Mouse (Mus musculus) right cerebral cortex, postnatal 25 days (tissue): ENCODE measurements at regions not wholly inside any gene's neighbourhood (a gene's known extent, or its start where the extent isn't known, plus 50 kb on each side); places are given as distances from the start of the nearest gene placed in this dataset.

Experiments
- DNase-seq: peaks from one replicate; pipeline ENCODE4 v3.0.0; 2022

- no peak for DNase-seq
Observed at GRCm38 (mm10) chr1:128951436-128951835, 321.7 kb upstream of the Thsd7b start.

- no peak for DNase-seq
Observed at GRCm38 (mm10) chr1:128950512-128950911, 322.6 kb upstream of the Thsd7b start.

- no peak for DNase-seq
Observed at GRCm38 (mm10) chr1:128914811-128915210, 322.7 kb upstream of the Cxcr4 start.

- no peak for DNase-seq
Observed at GRCm38 (mm10) chr1:128912532-128912931, 320.4 kb upstream of the Cxcr4 start.

GRCm38 (mm10) chr1:128907566-128907965, 315.5 kb upstream of the Cxcr4 start:
- no peak for DNase-seq

- no peak for DNase-seq
Observed at GRCm38 (mm10) chr1:128898025-128898424, 305.9 kb upstream of the Cxcr4 start.

GRCm38 (mm10) chr1:128894546-128894945, 302.5 kb upstream of the Cxcr4 start:
- no peak for DNase-seq

GRCm38 (mm10) chr1:128878291-128878690, 286.2 kb upstream of the Cxcr4 start:
- peak; percentile 18 for DNase-seq

- peak; percentile 38 for DNase-seq
Observed at GRCm38 (mm10) chr1:128875289-128875688, 283.2 kb upstream of the Cxcr4 start.

- no peak for DNase-seq
Observed at GRCm38 (mm10) chr1:128874190-128874589, 282.1 kb upstream of the Cxcr4 start.

- no peak for DNase-seq
Observed at GRCm38 (mm10) chr1:128868761-128869160, 276.7 kb upstream of the Cxcr4 start.

GRCm38 (mm10) chr1:128860537-128860936, 268.4 kb upstream of the Cxcr4 start:
- DNase-seq = no peak

GRCm38 (mm10) chr1:128860094-128860493, 268.0 kb upstream of the Cxcr4 start:
- DNase-seq = no peak

GRCm38 (mm10) chr1:128858661-128859060, 266.6 kb upstream of the Cxcr4 start:
- DNase-seq = no peak

GRCm38 (mm10) chr1:128856933-128857332, 264.8 kb upstream of the Cxcr4 start:
- DNase-seq = no peak

- no peak for DNase-seq
Observed at GRCm38 (mm10) chr1:128854649-128855048, 262.6 kb upstream of the Cxcr4 start.

GRCm38 (mm10) chr1:128853286-128853685, 261.2 kb upstream of the Cxcr4 start:
- DNase-seq = no peak

GRCm38 (mm10) chr1:128837361-128837760, 245.3 kb upstream of the Cxcr4 start:
- no peak for DNase-seq

GRCm38 (mm10) chr1:128835510-128835909, 243.4 kb upstream of the Cxcr4 start:
- no peak for DNase-seq

- no peak for DNase-seq
Observed at GRCm38 (mm10) chr1:128833096-128833715, 241.1 kb upstream of the Cxcr4 start.

GRCm38 (mm10) chr1:128832201-128832883, 240.2 kb upstream of the Cxcr4 start:
- peak; percentile 68 for DNase-seq

GRCm38 (mm10) chr1:128830671-128831240, 238.7 kb upstream of the Cxcr4 start:
- DNase-seq = no peak

- DNase-seq = no peak
Observed at GRCm38 (mm10) chr1:128829536-128829935, 237.4 kb upstream of the Cxcr4 start.

GRCm38 (mm10) chr1:128826419-128826818, 234.3 kb upstream of the Cxcr4 start:
- no peak for DNase-seq
